Comparison of ENCODE assay signal across 9 mouse cellular contexts in the genomic region with DNA sequence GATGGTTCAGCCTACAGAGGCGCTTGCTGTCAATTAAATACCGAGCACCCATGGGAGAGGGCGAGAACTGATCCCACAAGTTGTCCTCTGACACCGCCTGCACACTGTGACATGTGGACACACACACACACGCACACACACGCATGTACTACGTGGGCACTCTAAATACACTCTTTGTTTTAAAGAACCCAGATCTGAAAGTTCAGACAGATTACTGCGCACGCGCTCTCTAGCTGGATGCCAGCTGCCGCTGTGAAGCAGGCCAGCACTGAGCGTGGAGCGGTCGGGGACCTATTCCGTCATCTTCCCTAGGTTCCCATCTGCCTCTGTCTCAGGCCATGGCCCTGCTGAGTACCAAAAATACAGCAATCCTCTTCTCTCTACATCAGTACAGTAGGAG.
DNase-seq lines count a peak whose midpoint lies in the region; ATAC-seq and TF ChIP-seq lines count a peak whose summit lies in the region.
"Had no signal": no experiment of that assay in that cellular context is flagged by ENCODE, and none has a peak within 500 bp of the region (broad histone marks: within the 10 kb centered on the region; RNA-seq: fewer than 3 reads in every experiment).

No protein-coding gene starts in this region.

- WGBS in hindbrain, embryonic 11.5 days, result 72% methylated on average over 15 of the region's 15 CpGs
- WGBS in hindbrain, embryonic 10.5 days, result 83% methylated on average over 15 of the region's 15 CpGs
- 75% methylated on average over 15 of the region's 15 CpGs for WGBS in heart, embryonic 16.5 days
- WGBS in limb, embryonic 15.5 days, result 73% methylated on average over 15 of the region's 15 CpGs
- 70% methylated on average over 15 of the region's 15 CpGs for WGBS in liver, postnatal 0 days (ENCODE audit: insufficient replicate concordance)

- no peaks in the 10 kb centered on the region for H3K4me1 ChIP-seq in hindbrain, embryonic 11.5 days (replicated peaks; ENCODE audit: control insufficient read depth, insufficient read depth, low read length)
- peaks cover 10% of the 10 kb centered on the region for H3K4me1 ChIP-seq in hindbrain, embryonic 10.5 days (replicated peaks)
- H3K4me1 ChIP-seq in heart, embryonic 16.5 days (ENCODE audit: control insufficient read depth, insufficient read depth, low read length), result no peaks in the 10 kb centered on the region
- no peaks in the 10 kb centered on the region for H3K4me1 ChIP-seq in limb, embryonic 15.5 days
- no peaks in the 10 kb centered on the region for H3K4me1 ChIP-seq in liver, postnatal 0 days (ENCODE audit: insufficient read depth)

- no peaks in the 10 kb centered on the region for H3K9me3 ChIP-seq in hindbrain, embryonic 11.5 days (ENCODE audit: control insufficient read depth, low read length)
- no peaks in the 10 kb centered on the region for H3K9me3 ChIP-seq in hindbrain, embryonic 10.5 days
- no peaks in the 10 kb centered on the region for H3K9me3 ChIP-seq in heart, embryonic 16.5 days (replicated peaks; ENCODE audit: control insufficient read depth, low read length)
- H3K9me3 ChIP-seq in limb, embryonic 15.5 days, result no peaks in the 10 kb centered on the region
- H3K9me3 ChIP-seq in liver, postnatal 0 days (ENCODE audit: low read length), result no peaks in the 10 kb centered on the region
- H3K9me3 ChIP-seq: G1E had no signal

- no peak overlapping the region for H3K9ac ChIP-seq in hindbrain, embryonic 11.5 days (ENCODE audit: low read depth, low read length)
- no peak overlapping the region for H3K9ac ChIP-seq in heart, embryonic 16.5 days (ENCODE audit: low read length)
- no peak overlapping the region for H3K9ac ChIP-seq in limb, embryonic 15.5 days
- H3K9ac ChIP-seq in liver, postnatal 0 days (replicated peaks), result no peak overlapping the region

- ATAC-seq in hindbrain, embryonic 11.5 days (ENCODE audit: low FRiP score), result peak; percentile 47; the same call in 1 of the 2 replicates
- ATAC-seq in heart, embryonic 16.5 days (replicated peaks; ENCODE audit: extremely low read depth, insufficient read depth, low FRiP score), result no peak
- 0 out of 2 replicates have a peak, but pooled peaks have one; percentile 53 for ATAC-seq in limb, embryonic 15.5 days (ENCODE audit: insufficient number of reproducible peaks, low FRiP score, low TSS enrichment, low read depth)
- ATAC-seq in liver, postnatal 0 days, result no peak

- TF ChIP-seq EP300 in liver, postnatal 0 days (IDR thresholded peaks at IDR 0.05; ENCODE audit: low read depth), result no peak

- peak; percentile 15 for DNase-seq in hindbrain, embryonic 11.5 days (ENCODE audit: low spot score)
- no peak for DNase-seq in hindbrain, embryonic 10.5 days (ENCODE audit: low spot score)
- peak; percentile 34 for DNase-seq in cerebellum, adult 9-10 months
- DNase-seq in testis, postnatal 10 days (ENCODE audit: low spot score), result peak; percentile 50
- DNase-seq in spleen, adult 12 weeks (ENCODE audit: low spot score), result no peak
- DNase-seq in liver, postnatal 0 days, result no peak

- no peak overlapping the region for H3K27ac ChIP-seq in hindbrain, embryonic 11.5 days (ENCODE audit: low read depth, low read length)
- H3K27ac ChIP-seq in hindbrain, embryonic 10.5 days, result no peak overlapping the region
- H3K27ac ChIP-seq in heart, embryonic 16.5 days (ENCODE audit: low read length), result no peak overlapping the region
- H3K27ac ChIP-seq in limb, embryonic 15.5 days, result no peak overlapping the region
- no peak overlapping the region for H3K27ac ChIP-seq in liver, postnatal 0 days (ENCODE audit: low read depth)

- no peaks in the 10 kb centered on the region for H3K27me3 ChIP-seq in hindbrain, embryonic 11.5 days (ENCODE audit: control insufficient read depth, insufficient read depth, low read length)
- H3K27me3 ChIP-seq in hindbrain, embryonic 10.5 days (ENCODE audit: insufficient read depth, poor library complexity, severe bottlenecking), result 0 out of 2 replicates have a peak, but pooled peaks cover 3% of the 10 kb centered on the region
- no peaks in the 10 kb centered on the region for H3K27me3 ChIP-seq in heart, embryonic 16.5 days (ENCODE audit: control insufficient read depth, insufficient read depth, low read length)
- H3K27me3 ChIP-seq in limb, embryonic 15.5 days, result no peaks in the 10 kb centered on the region
- H3K27me3 ChIP-seq in liver, postnatal 0 days (ENCODE audit: insufficient read depth, low read length), result no peaks in the 10 kb centered on the region

- H3K36me3 ChIP-seq in hindbrain, embryonic 11.5 days (ENCODE audit: control insufficient read depth, insufficient read depth, low read length), result no peaks in the 10 kb centered on the region
- no peaks in the 10 kb centered on the region for H3K36me3 ChIP-seq in hindbrain, embryonic 10.5 days
- H3K36me3 ChIP-seq in heart, embryonic 16.5 days (ENCODE audit: control insufficient read depth, insufficient read depth), result no peaks in the 10 kb centered on the region
- H3K36me3 ChIP-seq in limb, embryonic 15.5 days, result no peaks in the 10 kb centered on the region
- no peaks in the 10 kb centered on the region for H3K36me3 ChIP-seq in liver, postnatal 0 days (replicated peaks; ENCODE audit: insufficient read depth, low read length)
- H3K36me3 ChIP-seq: G1E had no signal

- TF ChIP-seq CTCF in liver, postnatal 0 days (IDR thresholded peaks at IDR 0.05; ENCODE audit: low read depth), result no peak

- H3K4me3 ChIP-seq in hindbrain, embryonic 11.5 days (ENCODE audit: low read depth, low read length), result no peak overlapping the region
- no peak overlapping the region for H3K4me3 ChIP-seq in hindbrain, embryonic 10.5 days
- no peak overlapping the region for H3K4me3 ChIP-seq in heart, embryonic 16.5 days (ENCODE audit: low read length)
- no peak overlapping the region for H3K4me3 ChIP-seq in limb, embryonic 15.5 days
- H3K4me3 ChIP-seq in liver, postnatal 0 days (ENCODE audit: low read depth, low read length), result no peak overlapping the region

- H3K4me2 ChIP-seq in hindbrain, embryonic 11.5 days (replicated peaks; ENCODE audit: low read depth, low read length), result no peak overlapping the region
- peak overlapping the region; percentile 33 for H3K4me2 ChIP-seq in heart, embryonic 16.5 days (ENCODE audit: low read depth, low read length)
- no peak overlapping the region for H3K4me2 ChIP-seq in limb, embryonic 15.5 days
- no peak overlapping the region for H3K4me2 ChIP-seq in liver, postnatal 0 days (ENCODE audit: low read depth, low read length)

Comparison
In these comparisons a context has a peak if more than half of its experiments do, and no peak if none do; other contexts are left out.
1. DNase-seq: peak in hindbrain, embryonic 11.5 days (single experiment), cerebellum, adult 9-10 months (single experiment) and testis, postnatal 10 days (single experiment); none in hindbrain, embryonic 10.5 days (single experiment), spleen, adult 12 weeks (single experiment) and liver, postnatal 0 days (single experiment).
2. ATAC-seq: peak in hindbrain, embryonic 11.5 days (single experiment) and limb, embryonic 15.5 days (single experiment); none in heart, embryonic 16.5 days (single experiment) and liver, postnatal 0 days (single experiment).